Mouse (Mus musculus) ES-E14 (cell line): ENCODE data around the gene Arhgap23. TPM values are rescaled to one million over a fixed set of nuclear protein-coding genes. Genes with fewer than 3 reads are reported as not detected.

ENCODE experiments used
- DNase-seq: peaks from one replicate; pipeline ENCODE4 v3.0.0-alpha.2; 2013; ENCODE audit warnings: low read depth, low spot score
- H3K27ac ChIP-seq: 2 replicates; pipeline ENCODE4 v1.5.1; 2012; ENCODE audit warnings: low read depth, mild to moderate bottlenecking, low read length, moderate library complexity, mixed read lengths; ENCODE audit not compliant: poor library complexity, insufficient read depth, severe bottlenecking
- H3K36me3 ChIP-seq: 2 replicates; pipeline ENCODE4 v1.6.1; 2012; ENCODE audit warnings: mild to moderate bottlenecking, low read length, moderate library complexity, mixed read lengths; ENCODE audit not compliant: control insufficient read depth, poor library complexity, insufficient read depth, severe bottlenecking
- H3K4me1 ChIP-seq, 2 experiments: fragments of 150-350 bp in 1 of 2; sonication (generic) in 1 of 2; 2 replicates each; pipeline ENCODE4 v1.6.1; 2012; ENCODE audit warnings: low read length in 2 of 2, mild to moderate bottlenecking in 1 of 2, mixed read lengths in 1 of 2; ENCODE audit not compliant: control insufficient read depth in 2 of 2, insufficient read depth in 2 of 2, poor library complexity in 1 of 2
- H3K4me3 ChIP-seq, 2 experiments: fragments of 150-350 bp in 1 of 2; sonication (generic) in 1 of 2; 2 replicates each; pipeline ENCODE4 v1.5.1; 2012; ENCODE audit warnings: low read length in 2 of 2, low read depth in 1 of 2, mild to moderate bottlenecking in 1 of 2, mixed read lengths in 1 of 2; ENCODE audit not compliant: insufficient read depth in 1 of 2, poor library complexity in 1 of 2, severe bottlenecking in 1 of 2
- H3K9ac ChIP-seq: 2 replicates; pipeline ENCODE4 v1.6.1; 2012; ENCODE audit warnings: low read depth, mild to moderate bottlenecking, low read length, mixed read lengths; ENCODE audit not compliant: poor library complexity, insufficient read depth, severe bottlenecking
- H3K9me3 ChIP-seq: fragments of 150-350 bp; sonication (generic); 2 replicates; pipeline ENCODE4 v1.6.1; 2012; ENCODE audit warnings: low read depth, mild to moderate bottlenecking, low read length; ENCODE audit not compliant: control insufficient read depth, insufficient read depth
- CHD2 ChIP-seq: IDR thresholded peaks from 2 replicates; pipeline ENCODE4 v1.6.1; 2014; ENCODE audit warnings: mild to moderate bottlenecking, low read depth, low read length, inconsistent platforms
- HCFC1 ChIP-seq: IDR thresholded peaks from 2 replicates; pipeline ENCODE4 v1.6.1; 2012; ENCODE audit warnings: low read length, inconsistent platforms, borderline replicate concordance; ENCODE audit not compliant: insufficient read depth
- MAFK ChIP-seq: IDR thresholded peaks from 2 replicates; pipeline ENCODE4 v1.6.1; 2014; ENCODE audit warnings: mild to moderate bottlenecking, low read depth, low read length, inconsistent platforms; ENCODE audit not compliant: insufficient read depth
- ZC3H11A ChIP-seq: IDR thresholded peaks from 2 replicates; pipeline ENCODE4 v1.6.1; 2012; ENCODE audit warnings: low read depth, mild to moderate bottlenecking, inconsistent platforms, low read length, borderline replicate concordance
- ZNF384 ChIP-seq: IDR thresholded peaks from 2 replicates; pipeline ENCODE4 v1.6.1; 2012; ENCODE audit warnings: low read depth, low read length, inconsistent platforms
- in situ Hi-C, 2 experiments: fragments of 600-800 bp; cut with MboI; formaldehyde crosslinking; loops; one replicate each; pipeline ENCODE4 v1.15.1; 2025; ENCODE audit warnings: low sequenced_read_pairs in 2 of 2, inconsistent platforms in 1 of 2; ENCODE audit not compliant: unreplicated experiment in 2 of 2
- total RNA-seq: library from RNA; depleted of rRNA; stranded (reverse); fragments of 300-350 nt; gene quantifications from 2 replicates; pipeline ENCODE4 v1.2.3, GENCODE M21; 2012

Arhgap23 gene
- total RNA-seq, 1 experiment, result 22.6 TPM

GRCm38 (mm10) chr11:97439935-97440334 lies 24.6 kb downstream of the Arhgap23 start:
- Histone ChIP-seq H3K27ac (no peak overlapping the region), H3K36me3 (peaks cover 11% of the 10 kb centered on the region), H3K9me3 (no peaks in the 10 kb centered on the region), H3K4me1 (peaks cover 24 to 51% of the 10 kb centered on the region in 2 experiments), H3K9ac (peak overlapping the region; percentile 69), H3K4me3 (peak overlapping the region; percentile 66 to 71)
- no peak for DNase-seq
- TF ChIP-seq HCFC1, result no peak
- no peak for TF ChIP-seq ZC3H11A
- TF ChIP-seq ZNF384, result no peak
- TF ChIP-seq CHD2, result no peak
- no peak for TF ChIP-seq MAFK
- in situ Hi-C loops, result no loop called here

DNA sequence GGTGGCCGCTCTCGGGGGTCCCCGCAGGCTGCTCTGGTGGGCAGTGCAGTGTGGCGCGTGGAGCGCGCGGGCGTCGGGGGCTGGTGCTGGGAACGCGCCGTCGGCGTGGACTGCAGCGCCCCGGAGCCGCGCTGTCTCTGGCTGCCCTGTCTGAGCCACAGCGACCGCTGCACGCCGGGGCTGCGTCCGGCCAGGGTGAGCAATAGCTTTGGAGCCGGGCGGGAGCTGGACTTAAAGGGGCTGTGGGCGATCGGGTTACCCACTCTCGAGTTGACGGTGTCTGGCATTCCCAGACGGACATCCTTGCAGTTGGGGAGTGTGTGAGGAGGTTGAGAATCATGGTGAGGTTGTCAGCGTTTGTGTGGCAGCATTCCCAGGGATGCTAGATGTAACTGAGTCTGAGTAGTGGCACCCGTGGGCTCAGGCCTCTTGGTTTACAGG lies 25.1 kb downstream of the Arhgap23 start:
- DNase-seq, result no peak
- Histone ChIP-seq H3K9me3 (no peaks in the 10 kb centered on the region), H3K4me3 (peak overlapping the region; percentile 66 to 71), H3K27ac (no peak overlapping the region), H3K4me1 (peaks cover 20 to 49% of the 10 kb centered on the region in 2 experiments), H3K9ac (peak overlapping the region; percentile 69), H3K36me3 (peaks cover 16% of the 10 kb centered on the region)
- in situ Hi-C loops, result no loop called here
- TF ChIP-seq ZNF384, result no peak
- no peak for TF ChIP-seq CHD2
- no peak for TF ChIP-seq HCFC1
- TF ChIP-seq ZC3H11A, result no peak
- no peak for TF ChIP-seq MAFK

DNA sequence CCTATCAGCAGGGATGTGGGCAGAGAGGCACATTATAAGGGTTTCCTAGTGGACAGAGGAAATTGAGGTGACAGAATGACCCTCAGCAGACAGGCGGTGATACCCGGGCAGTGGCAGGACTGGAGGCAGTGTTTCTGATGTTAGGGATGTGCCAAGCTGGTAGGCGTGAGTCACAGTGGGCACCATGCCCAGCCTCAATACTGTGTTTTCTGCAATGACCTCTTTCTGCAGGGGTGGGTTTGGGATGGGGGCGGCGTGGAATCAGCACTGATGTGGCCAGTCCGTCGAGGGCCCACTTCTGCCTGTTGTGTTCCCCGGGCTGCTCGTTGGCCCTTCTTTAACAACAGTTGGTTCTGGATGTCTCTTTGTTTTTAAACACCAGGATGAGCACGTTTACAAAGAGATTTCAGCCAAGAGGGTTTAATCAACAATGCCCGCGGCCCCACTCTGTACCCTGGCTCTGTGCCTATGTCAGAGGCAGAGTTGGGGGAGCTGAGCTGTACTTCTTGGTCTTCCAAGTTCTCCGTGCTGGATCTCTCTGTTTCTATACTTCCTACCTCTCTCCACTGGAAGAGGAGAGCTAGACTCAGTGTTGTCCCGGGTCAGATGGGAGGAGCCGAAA lies 25.8 kb downstream of the Arhgap23 start:
- in situ Hi-C loops, result no loop called here
- Histone ChIP-seq H3K4me3 (peak overlapping the region; percentile 66 to 71; a peak in 3 of 4 replicates), H3K9me3 (no peaks in the 10 kb centered on the region), H3K27ac (no peak overlapping the region), H3K4me1 (peaks cover 19 to 50% of the 10 kb centered on the region in 2 experiments), H3K9ac (no peak overlapping the region; the same call in none of the 2 replicates), H3K36me3 (peaks cover 23% of the 10 kb centered on the region)
- no peak for TF ChIP-seq ZC3H11A
- TF ChIP-seq HCFC1, result no peak
- no peak for TF ChIP-seq ZNF384
- no peak for TF ChIP-seq CHD2
- TF ChIP-seq MAFK, result no peak
- DNase-seq, result no peak

DNA sequence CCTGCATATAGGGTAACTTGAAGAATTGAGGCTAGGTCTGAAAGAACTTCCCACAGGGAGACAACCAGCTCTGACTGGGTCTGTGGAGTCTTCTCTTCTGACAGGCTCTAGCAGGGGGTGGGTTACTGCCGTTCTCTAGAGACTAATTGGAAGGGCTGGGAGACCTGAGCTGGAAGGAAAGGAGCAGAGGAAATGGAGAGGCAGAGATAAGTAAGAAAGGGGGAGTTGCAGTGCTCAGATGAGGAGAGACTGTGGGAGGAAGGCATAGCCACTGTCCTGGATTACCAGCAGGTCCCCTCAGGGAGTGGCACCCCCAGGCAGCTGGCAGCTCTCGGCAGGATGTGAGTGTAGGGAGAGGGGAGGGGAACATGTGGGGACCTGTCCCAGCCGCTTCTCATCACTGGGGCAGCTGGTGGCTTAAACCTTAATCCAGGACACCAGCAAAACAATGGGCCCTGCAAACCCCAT lies 26.4 kb downstream of the Arhgap23 start:
- no peak for TF ChIP-seq ZC3H11A
- no peak for TF ChIP-seq HCFC1
- TF ChIP-seq MAFK, result no peak
- TF ChIP-seq CHD2, result no peak
- TF ChIP-seq ZNF384, result no peak
- DNase-seq, result no peak
- Histone ChIP-seq H3K4me1 (peaks cover 15 to 49% of the 10 kb centered on the region in 2 experiments; a peak in 3 of 4 replicates), H3K9ac (no peak overlapping the region), H3K9me3 (no peaks in the 10 kb centered on the region), H3K4me3 (peak overlapping the region; percentile 2 to 25; a peak in 2 of 4 replicates), H3K36me3 (peaks cover 25% of the 10 kb centered on the region), H3K27ac (no peak overlapping the region; the same call in 1 of the 2 replicates)
- in situ Hi-C loops, result no loop called here
